Mouse (Mus musculus) megakaryocyte, adult 5-6 weeks (primary cell): Measurements from ENCODE around the gene Arhgap21. TPM values are rescaled to one million over a fixed set of nuclear protein-coding genes. Genes with fewer than 3 reads are reported as not detected.

Source experiments
- ATAC-seq: 2 replicates; pipeline ENCODE4 v1.8.0; 2016; ENCODE audit warnings: mild to moderate bottlenecking, inconsistent platforms; ENCODE audit not compliant: poor library complexity, severe bottlenecking
- total RNA-seq, 2 experiments: library from RNA; stranded (forward) in 1 of 2; stranded (reverse) in 1 of 2; fragments of 153-499, 151-499 nt in 1 of 2; fragments of 221-1000, 200-1000 nt in 1 of 2; gene quantifications; 2 replicates each; pipeline versions ENCODE4 v1.2.3 to v1.2.4; 2015 to 2017

Arhgap21 gene
- total RNA-seq, 2 experiments from 2014 or later = 11.4 to 17.3 TPM

GRCm38 (mm10) chr2:20801236-20801890 is 167.3 kb downstream of the Arhgap21 start:
- no peak for ATAC-seq

Other genes with a start within 250 kb of the Arhgap21 start
- gene Enkur, start 236.5 kb upstream of the Arhgap21 start, total RNA-seq (2015) = not detected in 2 replicates
- gene Enkur, start 236.5 kb upstream of the Arhgap21 start, total RNA-seq (2017) = not detected in 2 replicates
- gene Thnsl1, start 236.8 kb upstream of the Arhgap21 start, total RNA-seq (2015) = 0.71 and 0.91 TPM in 2 replicates
- gene Thnsl1, start 236.8 kb upstream of the Arhgap21 start, total RNA-seq (2017) = 0.89 and 1.8 TPM in 2 replicates